Mouse (Mus musculus): ENCODE data around the gene Hpcal4. TPM values are rescaled to one million over a fixed set of nuclear protein-coding genes. Genes with fewer than 3 reads are reported as not detected.
"Not testable (repeated sequence)": the region's sequence is repeated elsewhere in the genome, so short reads cannot be mapped to it uniquely, and the experiment has no call there.

Hpcal4 gene
- polyA plus RNA-seq (2016; fragmentation: Nextera tagmentation; extraction: Ambion mirVana) = 0.32 and 0.42 TPM in 2 replicates

DNA sequence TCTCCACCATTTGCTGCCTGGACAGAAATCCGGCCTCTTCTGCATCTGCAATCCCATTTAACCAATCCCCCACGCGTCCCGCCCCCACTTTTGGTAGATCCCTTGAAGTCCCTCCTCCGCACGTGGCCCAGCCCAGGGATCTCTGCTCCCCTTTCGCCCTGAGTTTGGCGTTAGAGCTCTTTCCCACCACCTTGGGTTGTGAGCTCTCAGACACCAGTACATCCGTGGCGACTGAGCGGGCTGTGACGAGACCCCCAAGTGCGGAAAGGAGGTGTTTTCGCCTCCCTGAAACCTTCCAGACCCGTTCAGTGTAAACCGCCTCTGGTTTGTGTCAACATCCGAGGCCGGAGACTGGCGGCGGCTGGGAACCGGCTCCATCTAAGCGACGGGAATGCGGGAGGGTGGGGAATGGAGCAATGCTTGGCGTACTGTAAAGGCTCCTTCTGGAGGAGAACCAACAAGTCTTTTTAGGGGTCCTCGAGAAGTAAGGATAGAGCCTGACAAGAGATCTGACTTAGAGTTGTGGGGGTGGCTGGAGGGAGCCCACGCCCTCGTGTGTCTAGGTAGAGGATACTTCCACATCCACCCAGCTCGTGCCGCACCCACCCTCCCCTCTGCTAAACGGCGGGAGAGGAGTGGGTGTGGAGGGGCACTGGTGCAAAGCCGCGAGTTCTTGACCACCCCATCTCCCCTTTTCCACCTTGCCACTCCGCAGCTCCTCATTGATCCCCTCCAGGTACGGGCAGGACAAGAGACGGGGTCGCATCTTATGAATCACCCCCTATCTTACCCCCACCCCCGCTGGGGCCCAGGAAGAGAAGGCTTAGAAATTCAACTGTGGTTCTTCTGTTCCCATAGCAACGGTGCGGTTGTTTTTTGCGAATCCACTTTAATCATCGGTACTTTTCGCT is at the start of gene Hpcal4:
Gene Hpcal4 (plus strand): TSS at position 900 of the 911 bp plus-strand sequence.
- WGBS = 1% methylated on average over 44 of the region's 44 CpGs
- Histone ChIP-seq H3K27ac (replicated peaks) (peak within 1 kb of the TSS; percentile 43), H3K36me3 (no peaks in the 10 kb centered on the region), H3K27me3 (ENCODE audit: low read depth, poor library complexity, severe bottlenecking) (peaks cover 79% of the 10 kb centered on the region), H3K9me3 (replicated peaks) (no peaks in the 10 kb centered on the region), H3K4me1 (peaks cover 27% of the 10 kb centered on the region), H3K4me3 (peak within 1 kb of the TSS; percentile 61)
- peak; percentile 67 for DNase-seq (ENCODE audit: low spot score)

DNA sequence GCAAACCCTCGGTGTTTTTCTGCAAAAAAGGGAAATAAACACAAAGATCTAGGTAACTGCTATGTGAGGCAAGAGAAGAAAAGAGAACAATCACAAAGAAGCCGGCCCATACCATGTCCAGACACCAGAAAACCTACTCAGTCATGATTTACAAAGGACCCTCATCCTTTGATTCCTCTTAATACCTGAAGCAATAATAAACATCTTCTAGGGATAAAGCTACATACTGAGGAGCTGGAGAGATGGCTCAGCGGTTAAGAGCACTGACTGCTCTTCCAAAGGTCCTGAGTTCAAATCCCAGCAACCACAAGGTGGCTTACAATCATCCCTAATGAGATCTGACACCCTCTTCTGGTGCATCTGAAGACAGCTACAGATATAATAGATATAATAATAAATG is 45.5 kb upstream of the Hpcal4 start:
- Histone ChIP-seq H3K4me1 (peaks cover 24% of the 10 kb centered on the region), H3K9me3 (replicated peaks) (no peaks in the 10 kb centered on the region), H3K27ac (replicated peaks) (no peak overlapping the region), H3K27me3 (ENCODE audit: low read depth, poor library complexity, severe bottlenecking) (no peaks in the 10 kb centered on the region; the same call in 1 of the 2 replicates), H3K4me3 (no peak overlapping the region), H3K36me3 (peaks cover 47% of the 10 kb centered on the region)
- WGBS = 85% methylated on average over 3 of the region's 3 CpGs
- DNase-seq (ENCODE audit: low spot score) = no peak

DNA sequence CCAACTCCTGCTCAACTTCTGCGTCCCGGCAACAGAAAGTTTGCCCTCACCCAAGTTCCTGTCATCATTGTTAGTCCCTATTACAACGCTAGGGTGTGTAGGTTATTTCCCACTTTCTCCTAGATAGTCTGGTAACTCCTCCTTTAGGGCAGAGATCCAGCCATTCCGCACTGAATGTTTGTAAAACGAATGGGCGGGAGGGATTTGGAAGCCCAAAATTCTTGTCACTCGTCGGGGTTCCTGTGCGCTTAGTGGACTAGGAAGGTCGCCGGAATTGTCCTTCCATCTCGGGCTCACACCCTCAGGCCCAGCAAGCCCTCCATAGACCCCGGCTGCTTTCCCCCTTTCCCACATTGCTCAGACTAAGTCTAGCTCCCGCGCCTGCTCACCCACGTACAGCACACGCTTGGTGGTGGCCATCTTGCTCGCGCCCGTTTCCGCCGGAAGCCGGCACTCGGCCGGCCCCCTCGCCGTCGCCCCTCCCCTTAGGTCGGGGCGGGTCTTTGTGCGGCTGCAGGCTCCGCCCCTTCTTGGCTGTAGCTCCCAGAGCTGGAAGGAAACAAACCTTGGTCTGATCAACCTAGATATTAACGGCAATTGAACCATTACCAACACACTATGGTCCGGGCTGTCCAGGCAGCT is 43.4 kb upstream of the Hpcal4 start, which contains the start of gene Ppie:
Gene Ppie (minus strand): TSS at position 439 of the 642 bp plus-strand sequence.
- Histone ChIP-seq H3K27ac (replicated peaks) (peak within 1 kb of the TSS; percentile 88), H3K36me3 (peaks cover 26% of the 10 kb centered on the region), H3K4me1 (peaks cover 24% of the 10 kb centered on the region), H3K4me3 (peak within 1 kb of the TSS; percentile 77), H3K27me3 (ENCODE audit: low read depth, poor library complexity, severe bottlenecking) (no peaks in the 10 kb centered on the region; the same call in 1 of the 2 replicates), H3K9me3 (replicated peaks) (no peaks in the 10 kb centered on the region)
- 1% methylated on average over 34 of the region's 34 CpGs for WGBS
- peak; percentile 91 for DNase-seq (ENCODE audit: low spot score)

DNA sequence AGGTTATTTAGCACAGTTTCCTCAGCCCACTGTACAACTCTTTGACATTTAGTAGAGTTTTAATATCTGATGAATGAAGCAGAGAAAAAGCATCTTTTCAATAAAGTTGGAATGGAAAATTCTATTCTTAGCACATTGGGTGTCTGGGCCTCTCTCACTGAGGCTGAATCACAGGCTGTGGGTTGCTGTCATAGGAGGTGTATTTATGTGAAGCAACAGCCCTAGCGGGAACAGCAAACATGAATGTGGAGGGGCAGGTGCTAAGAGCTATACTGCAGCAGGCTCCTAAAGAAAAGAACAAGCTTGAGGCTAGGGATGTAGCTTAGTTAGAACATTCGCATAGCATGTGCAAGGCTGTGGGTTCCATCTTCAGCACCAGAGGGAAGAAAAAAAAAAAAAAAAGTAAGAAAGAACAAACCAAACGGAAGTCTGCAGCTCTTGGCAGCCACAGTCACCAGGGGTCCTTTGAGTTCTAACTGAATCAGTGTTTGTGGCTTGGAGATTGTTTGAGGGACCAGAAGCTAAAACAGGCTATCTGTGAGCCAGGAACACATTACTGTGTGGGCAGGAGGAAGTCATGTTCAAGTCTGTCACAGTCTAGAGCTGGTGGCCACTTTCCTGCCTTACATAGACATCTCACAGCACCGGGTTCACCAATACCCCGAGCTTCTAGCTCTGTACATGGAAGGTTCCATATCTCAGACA is 35.4 kb upstream of the Hpcal4 start:
- H3K27me3 ChIP-seq (ENCODE audit: low read depth, poor library complexity, severe bottlenecking) = 0 out of 2 replicates have a peak, but pooled peaks cover 3% of the 10 kb centered on the region
- no peak overlapping the region for H3K27ac ChIP-seq (replicated peaks)
- WGBS = 81% methylated on average over 5 of the region's 5 CpGs
- no peak overlapping the region for H3K4me3 ChIP-seq
- DNase-seq (ENCODE audit: low spot score) = no peak
- H3K4me1 ChIP-seq = no peaks in the 10 kb centered on the region
- H3K36me3 ChIP-seq = no peaks in the 10 kb centered on the region
- H3K9me3 ChIP-seq (replicated peaks) = no peaks in the 10 kb centered on the region

- Histone ChIP-seq H3K4me3 (no peak overlapping the region), H3K27ac (replicated peaks) (no peak overlapping the region), H3K27me3 (ENCODE audit: low read depth, poor library complexity, severe bottlenecking) (0 out of 2 replicates have a peak, but pooled peaks cover 4% of the 10 kb centered on the region), H3K36me3 (no peaks in the 10 kb centered on the region), H3K9me3 (replicated peaks) (no peaks in the 10 kb centered on the region), H3K4me1 (peaks cover 3% of the 10 kb centered on the region; the same call in 1 of the 2 replicates)
- WGBS = 74% methylated on average over 4 of the region's 4 CpGs
- no peak for DNase-seq (ENCODE audit: low spot score)
Observed at GRCm38 (mm10) chr4:123152003-123152402, 31.0 kb upstream of the Hpcal4 start.

DNA sequence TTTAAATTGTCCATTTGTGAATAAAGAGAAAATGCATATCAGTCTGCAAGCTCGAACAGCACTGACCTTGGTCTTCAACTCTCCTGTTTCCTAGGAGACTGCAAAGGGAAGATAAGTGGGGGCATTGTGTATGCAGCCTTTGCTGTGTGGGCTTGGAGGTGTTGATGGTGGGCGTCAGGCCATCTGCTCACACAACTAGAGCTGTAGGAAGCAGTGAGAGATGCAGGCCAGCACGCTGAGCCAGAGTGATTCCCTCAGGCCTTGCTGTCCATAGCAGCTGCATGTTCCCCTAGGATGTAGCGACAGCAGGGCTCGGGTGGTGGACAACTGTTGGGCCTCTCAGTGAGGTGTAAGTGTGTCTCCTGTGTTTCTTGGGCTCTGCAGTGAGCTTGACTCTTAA is 30.1 kb upstream of the Hpcal4 start:
- no peaks in the 10 kb centered on the region for H3K9me3 ChIP-seq (replicated peaks)
- no peak for DNase-seq (ENCODE audit: low spot score)
- WGBS = 66% methylated on average over 5 of the region's 5 CpGs

DNA sequence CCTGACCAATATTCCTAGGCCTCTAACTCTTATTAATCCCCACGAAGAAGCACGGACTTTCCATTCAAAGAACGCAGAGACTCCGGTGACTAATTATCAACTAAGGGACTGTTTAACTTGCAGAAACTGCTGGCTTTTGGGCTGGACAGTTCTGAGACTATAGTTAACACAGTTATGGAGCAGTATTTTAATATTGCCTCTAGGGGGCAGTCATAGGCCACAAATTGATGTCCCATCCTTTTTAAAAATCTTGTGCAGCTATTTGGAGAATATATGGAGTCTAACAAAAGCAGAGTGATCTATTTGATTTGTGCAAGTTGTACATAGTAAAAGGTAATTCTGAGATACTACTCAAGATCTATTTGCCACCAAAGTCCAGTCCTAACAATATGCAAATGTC is 28.0 kb upstream of the Hpcal4 start:
- H3K27me3 ChIP-seq (ENCODE audit: low read depth, poor library complexity, severe bottlenecking) = 0 out of 2 replicates have a peak, but pooled peaks cover 4% of the 10 kb centered on the region
- no peaks in the 10 kb centered on the region for H3K36me3 ChIP-seq
- H3K27ac ChIP-seq (replicated peaks) = no peak overlapping the region
- no peak for DNase-seq (ENCODE audit: low spot score)
- no peaks in the 10 kb centered on the region for H3K9me3 ChIP-seq (replicated peaks)
- WGBS = 27% methylated on average over 4 of the region's 4 CpGs
- H3K4me3 ChIP-seq = no peak overlapping the region
- H3K4me1 ChIP-seq = peaks cover 3% of the 10 kb centered on the region; the same call in 1 of the 2 replicates

More for the DNA sequence above, 30.1 kb upstream of the Hpcal4 start:
- Histone ChIP-seq H3K27me3 (ENCODE audit: low read depth, poor library complexity, severe bottlenecking) (0 out of 2 replicates have a peak, but pooled peaks cover 4% of the 10 kb centered on the region), H3K27ac (replicated peaks) (no peak overlapping the region), H3K36me3 (no peaks in the 10 kb centered on the region), H3K4me1 (peaks cover 3% of the 10 kb centered on the region; the same call in 1 of the 2 replicates), H3K4me3 (no peak overlapping the region)

- no peak overlapping the region for H3K4me3 ChIP-seq
- 63% methylated on average over 2 of the region's 2 CpGs for WGBS
- H3K27me3 ChIP-seq (ENCODE audit: low read depth, poor library complexity, severe bottlenecking) = 0 out of 2 replicates have a peak, but pooled peaks cover 4% of the 10 kb centered on the region
- H3K36me3 ChIP-seq = no peaks in the 10 kb centered on the region
- H3K9me3 ChIP-seq (replicated peaks) = no peaks in the 10 kb centered on the region
- DNase-seq (ENCODE audit: low spot score) = no peak
- peaks cover 3% of the 10 kb centered on the region; the same call in 1 of the 2 replicates for H3K4me1 ChIP-seq
- H3K27ac ChIP-seq (replicated peaks) = no peak overlapping the region
Observed at GRCm38 (mm10) chr4:123155427-123155826, 27.6 kb upstream of the Hpcal4 start.

- Histone ChIP-seq H3K27ac (replicated peaks) (no peak overlapping the region), H3K4me1 (peaks cover 3% of the 10 kb centered on the region; the same call in 1 of the 2 replicates), H3K9me3 (replicated peaks) (no peaks in the 10 kb centered on the region), H3K36me3 (no peaks in the 10 kb centered on the region), H3K27me3 (ENCODE audit: low read depth, poor library complexity, severe bottlenecking) (peaks cover 6% of the 10 kb centered on the region; the same call in 1 of the 2 replicates), H3K4me3 (no peak overlapping the region)
- DNase-seq (ENCODE audit: low spot score) = no peak
Observed at GRCm38 (mm10) chr4:123155840-123156239, 27.2 kb upstream of the Hpcal4 start.

DNA sequence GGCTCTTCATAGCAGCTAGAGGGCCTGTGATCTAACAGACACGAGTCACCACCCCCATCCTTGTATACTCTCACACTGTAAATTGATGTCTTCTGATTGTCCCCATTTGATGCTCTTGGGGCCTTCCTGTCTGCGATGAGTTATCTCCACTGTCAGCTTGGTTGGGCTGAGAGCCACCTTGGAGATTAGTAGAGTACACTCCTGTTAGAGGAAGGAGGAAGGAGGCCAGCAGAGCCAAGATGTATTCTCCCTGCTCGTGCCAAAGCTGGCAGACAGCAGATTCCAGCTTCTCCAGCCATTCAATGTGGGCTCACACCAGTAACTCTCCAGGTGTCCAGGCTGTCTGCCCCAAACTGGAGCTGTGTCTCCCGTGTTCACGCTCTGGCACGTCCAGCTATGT is 22.5 kb upstream of the Hpcal4 start:
- Histone ChIP-seq H3K27ac (replicated peaks) (no peak overlapping the region), H3K4me3 (no peak overlapping the region), H3K27me3 (ENCODE audit: low read depth, poor library complexity, severe bottlenecking) (peaks cover 35% of the 10 kb centered on the region), H3K9me3 (replicated peaks) (no peaks in the 10 kb centered on the region), H3K4me1 (peaks cover 13% of the 10 kb centered on the region), H3K36me3 (no peaks in the 10 kb centered on the region)
- DNase-seq (ENCODE audit: low spot score) = no peak
- WGBS = 89% methylated on average over 6 of the region's 6 CpGs

GRCm38 (mm10) chr4:123161251-123161650 is 21.8 kb upstream of the Hpcal4 start:
- Histone ChIP-seq H3K4me1 (peaks cover 13% of the 10 kb centered on the region), H3K27me3 (ENCODE audit: low read depth, poor library complexity, severe bottlenecking) (peaks cover 35% of the 10 kb centered on the region)
- not testable (repeated sequence) for H3K27ac ChIP-seq (replicated peaks); H3K4me3 ChIP-seq; H3K9me3 ChIP-seq (replicated peaks); H3K36me3 ChIP-seq; DNase-seq (ENCODE audit: low spot score)
- 85% methylated on average over 3 of the region's 3 CpGs for WGBS

- 16% methylated on average over 15 of the region's 15 CpGs for WGBS
- Histone ChIP-seq H3K9me3 (replicated peaks) (no peaks in the 10 kb centered on the region), H3K36me3 (no peaks in the 10 kb centered on the region), H3K27me3 (ENCODE audit: low read depth, poor library complexity, severe bottlenecking) (peaks cover 35% of the 10 kb centered on the region), H3K4me1 (peaks cover 13% of the 10 kb centered on the region), H3K4me3 (peak overlapping the region; percentile 37), H3K27ac (replicated peaks) (peak overlapping the region; percentile 35; the same call in 1 of the 2 replicates)
- peak; percentile 60 for DNase-seq (ENCODE audit: low spot score)
Observed at GRCm38 (mm10) chr4:123162305-123162917, 20.6 kb upstream of the Hpcal4 start.

Data from midbrain, embryonic 10.5 days (tissue).